Mouse (Mus musculus): ENCODE results near the gene Actn4. TPM values are rescaled to one million over a fixed set of nuclear protein-coding genes. Genes with fewer than 3 reads are reported as not detected.

The Actn4 gene
- polyA plus RNA-seq (2017; shearing (Covaris generic)): 100 to 1,000 TPM; 157 to 274 TPM

DNA sequence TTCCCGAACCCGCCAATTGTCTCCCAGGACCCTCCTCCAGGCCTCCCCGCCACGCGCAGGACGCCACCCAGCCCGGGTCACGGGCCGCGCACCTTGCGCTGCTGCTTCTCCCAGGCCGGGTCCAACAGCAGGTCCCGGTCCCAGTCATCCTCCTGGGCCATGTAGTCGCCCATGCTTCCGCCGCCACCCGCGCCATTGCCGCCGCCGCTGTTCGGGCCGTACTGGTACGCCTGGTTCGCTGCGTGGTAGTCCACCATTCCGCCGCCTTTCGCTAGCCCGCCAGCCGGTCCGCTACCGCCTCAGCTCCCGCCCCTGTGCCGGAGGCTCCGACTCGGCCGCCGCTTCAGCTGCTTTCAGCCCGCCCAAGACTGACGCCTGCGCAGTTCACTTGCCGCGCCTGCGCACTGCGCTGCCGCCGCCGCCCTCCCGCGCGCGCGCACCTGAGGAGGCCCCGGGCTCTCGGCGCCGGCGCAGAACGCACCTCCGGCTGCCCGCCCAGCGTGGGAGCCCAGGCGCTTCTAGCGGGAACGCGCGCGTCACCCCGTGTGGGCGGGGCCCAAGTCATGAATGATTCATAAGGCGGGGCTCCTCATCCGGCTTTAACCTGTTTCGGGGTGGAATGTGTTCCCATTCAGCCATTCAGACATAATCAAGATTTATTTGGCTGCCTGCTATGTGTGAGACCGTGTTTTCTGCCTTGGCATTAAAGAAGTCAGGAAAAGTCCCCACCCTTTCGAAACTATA is at the start of gene Actn4:
Actn4 (minus strand) TSS at position 414 of the 744 bp plus-strand sequence.

DNA sequence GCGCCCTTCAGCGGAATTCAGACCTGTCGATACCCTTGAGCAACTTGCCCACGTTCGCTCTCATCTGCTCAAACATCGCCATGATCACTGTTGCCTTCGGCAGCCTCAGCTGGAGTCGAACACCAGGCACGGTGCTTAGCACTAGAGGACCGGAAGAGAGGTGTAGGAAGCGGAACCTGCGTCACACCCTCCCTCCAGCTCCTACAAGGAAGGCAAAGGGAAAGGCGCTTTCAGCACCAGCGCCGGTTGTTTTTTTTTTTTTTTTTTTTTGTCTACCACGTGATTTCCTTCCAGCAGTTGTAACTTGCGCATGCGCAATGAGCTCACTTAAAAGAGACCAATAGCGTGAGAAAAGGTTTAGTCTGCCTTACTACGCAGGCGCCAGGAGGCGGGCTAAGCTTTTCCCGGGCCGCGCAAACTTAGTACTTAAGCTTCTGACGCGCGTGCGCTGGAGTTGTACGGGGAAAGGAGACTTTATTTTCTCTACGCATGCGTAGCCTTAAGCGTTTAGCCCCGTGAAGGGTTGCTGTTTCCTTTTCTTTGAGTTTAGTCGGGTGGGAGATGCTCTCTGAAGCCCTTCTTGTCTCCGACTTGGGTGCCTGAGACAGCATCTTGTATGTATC is 19.6 kb upstream of the Actn4 start, which contains the start of the genes Eif3k and Map4k1:
Eif3k (minus strand) TSS at position 214 of the 623 bp plus-strand sequence.
Map4k1 (plus strand) TSS at position 400 of the 623 bp plus-strand sequence.

DNA sequence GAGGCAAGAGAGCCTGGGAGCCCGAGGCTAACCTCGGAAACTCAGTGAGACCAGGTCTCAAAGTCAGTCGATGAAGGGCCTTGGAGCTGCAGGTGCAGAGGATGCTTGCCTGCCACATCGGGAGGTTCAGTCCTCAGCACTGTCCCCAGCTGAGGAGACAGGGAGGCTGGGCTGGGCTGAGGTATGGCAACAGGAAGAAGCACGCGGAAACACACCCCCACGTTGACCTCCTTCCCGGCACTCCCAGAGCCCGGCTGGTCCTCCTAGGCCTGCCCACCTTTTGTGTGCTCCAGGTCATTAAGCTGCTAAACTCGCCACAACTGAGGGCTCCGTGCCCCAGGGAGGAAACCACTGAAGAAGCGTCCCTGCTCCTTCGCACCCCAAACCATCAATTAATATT is 80.9 kb downstream of the Actn4 start, which contains the start of gene Capn12:
Capn12 (plus strand) TSS at position 224 of the 400 bp plus-strand sequence.

DNA sequence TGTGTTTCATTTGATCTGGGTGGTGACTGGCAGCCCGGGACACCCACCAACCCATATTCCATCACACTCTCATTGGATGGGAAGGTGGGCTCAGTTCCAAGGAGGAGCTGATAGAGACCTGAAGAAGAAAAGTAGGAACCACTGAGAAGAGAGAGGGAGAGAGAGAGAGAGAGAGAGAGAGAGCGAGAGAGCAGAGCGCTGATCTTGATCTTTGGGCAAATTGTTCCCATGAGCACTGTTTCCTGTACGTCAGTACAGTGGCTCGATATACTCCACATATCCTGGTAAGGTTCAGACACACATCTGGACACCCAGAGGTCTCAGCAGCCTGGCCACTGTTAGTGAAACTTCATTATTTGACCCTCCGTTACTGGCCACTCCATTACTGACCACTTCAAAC is 98.6 kb downstream of the Actn4 start, which contains the start of gene Lgals7:
Lgals7 (plus strand) TSS at position 314 of the 400 bp plus-strand sequence.

Other genes starting within 250 kb of the Actn4 start
- gene Fbxo17, start 245.5 kb downstream of the Actn4 start, polyA plus RNA-seq (2017; shearing (Covaris generic)): 10 to 100 TPM in 1 of 2 experiments, 1 to 10 TPM in 1; 9.6 to 16.2 TPM
- gene Mrps12, start 220.5 kb downstream of the Actn4 start, polyA plus RNA-seq (2017; shearing (Covaris generic)): 10 to 100 TPM; 94.8 to 97.2 TPM
- 10 to 100 TPM; 19.8 to 23.6 TPM for gene Sars2, start 220.3 kb downstream of the Actn4 start, polyA plus RNA-seq (2017; shearing (Covaris generic))
- gene Ccer2, start 206.2 kb downstream of the Actn4 start, polyA plus RNA-seq (2017; shearing (Covaris generic)): not detected
- gene Sirt2, start 195.6 kb downstream of the Actn4 start, polyA plus RNA-seq (2017; shearing (Covaris generic)): 100 to 1,000 TPM in 1 of 2 experiments, 10 to 100 TPM in 1; 74.7 to 117 TPM
- 100 to 1,000 TPM; 102 to 109 TPM for gene Nfkbib, start 194.8 kb downstream of the Actn4 start, polyA plus RNA-seq (2017; shearing (Covaris generic))
- 100 to 1,000 TPM; 220 to 310 TPM for gene Rinl, start 173.4 kb downstream of the Actn4 start, polyA plus RNA-seq (2017; shearing (Covaris generic))
- gene Hnrnpl, start 153.8 kb downstream of the Actn4 start, polyA plus RNA-seq (2017; shearing (Covaris generic)): 100 to 1,000 TPM; 305 to 311 TPM
- gene Ech1, start 137.1 kb downstream of the Actn4 start, polyA plus RNA-seq (2017; shearing (Covaris generic)): 100 to 1,000 TPM; 187 to 201 TPM
- gene Lgals4, start 128.5 kb downstream of the Actn4 start, polyA plus RNA-seq (2017; shearing (Covaris generic)): 10 to 100 TPM; 16.8 to 29.9 TPM
- 10 to 100 TPM in 1 of 2 experiments, 1 to 10 TPM in 1; 3.2 to 11.6 TPM for gene Lgals7, start 98.5 kb downstream of the Actn4 start, polyA plus RNA-seq (2017; shearing (Covaris generic))
- gene Capn12, start 80.9 kb downstream of the Actn4 start, polyA plus RNA-seq (2017; shearing (Covaris generic)): under 1 TPM in 1 of 2 experiments, not detected in 1; 0.65 TPM
- gene Eif3k, start 19.5 kb upstream of the Actn4 start, polyA plus RNA-seq (2017; shearing (Covaris generic)): 100 to 1,000 TPM; 357 to 451 TPM
- gene Map4k1, start 19.7 kb upstream of the Actn4 start, polyA plus RNA-seq (2017; shearing (Covaris generic)): 100 to 1,000 TPM; 152 to 176 TPM
- under 1 TPM; 0.16 to 0.95 TPM for gene Ryr1, start 162.8 kb upstream of the Actn4 start, polyA plus RNA-seq (2017; shearing (Covaris generic))
- gene Rasgrp4, start 172.5 kb upstream of the Actn4 start, polyA plus RNA-seq (2017; shearing (Covaris generic)): 1 to 10 TPM in 1 of 2 experiments, under 1 TPM in 1; 0.59 to 2.7 TPM
- gene Fam98c, start 193.9 kb upstream of the Actn4 start, polyA plus RNA-seq (2017; shearing (Covaris generic)): 10 to 100 TPM; 63.1 to 73.0 TPM
- under 1 TPM; 0.11 to 0.24 TPM for gene Ggn, start 207.9 kb upstream of the Actn4 start, polyA plus RNA-seq (2017; shearing (Covaris generic))
- under 1 TPM in 1 of 2 experiments, not detected in 1; 0.29 TPM for gene Spred3, start 208.1 kb upstream of the Actn4 start, polyA plus RNA-seq (2017; shearing (Covaris generic))
- 100 to 1,000 TPM; 281 to 290 TPM for gene Psmd8, start 218.4 kb upstream of the Actn4 start, polyA plus RNA-seq (2017; shearing (Covaris generic))

All from activated CD4-positive, CD25-positive, alpha-beta regulatory T cell (primary cell).